Comparison of ENCODE assay signal across 26 mouse cellular contexts in genomic region chr10:43023454-43024194, GRCm38 (mm10).
DNase-seq lines count a peak whose midpoint lies in the region; ATAC-seq lines count a peak whose summit lies in the region.
"Had no signal": no experiment of that assay in that cellular context is flagged by ENCODE, and none has a peak within 500 bp of the region (broad histone marks: within the 10 kb centered on the region; RNA-seq: fewer than 3 reads in every experiment).

No protein-coding gene starts in this region.

- no peak overlapping the region for H3K4me3 ChIP-seq in forebrain, embryonic 14.5 days (ENCODE audit: low read depth, low read length)
- no peak overlapping the region for H3K4me3 ChIP-seq in forebrain, embryonic 10.5 days
- H3K4me3 ChIP-seq: embryonic facial prominence, embryonic 15.5 days; heart, embryonic 10.5 days; hindbrain, embryonic 10.5 days; megakaryocyte, embryonic 14.5 days; neural tube, embryonic 13.5 days had no signal

- H3K9me3 ChIP-seq in forebrain, embryonic 14.5 days (replicated peaks; ENCODE audit: control insufficient read depth, low read length) = no peaks in the 10 kb centered on the region
- no peaks in the 10 kb centered on the region for H3K9me3 ChIP-seq in forebrain, embryonic 10.5 days
- H3K9me3 ChIP-seq: embryonic facial prominence, embryonic 15.5 days; heart, embryonic 10.5 days; hindbrain, embryonic 10.5 days; megakaryocyte, embryonic 14.5 days; neural tube, embryonic 13.5 days had no signal

- H3K36me3 ChIP-seq in forebrain, embryonic 14.5 days (ENCODE audit: control insufficient read depth, insufficient read depth, low read length) = no peaks in the 10 kb centered on the region
- H3K36me3 ChIP-seq in forebrain, embryonic 10.5 days (replicated peaks) = peaks cover 14% of the 10 kb centered on the region; the same call in 1 of the 2 replicates
- H3K36me3 ChIP-seq: embryonic facial prominence, embryonic 15.5 days; heart, embryonic 10.5 days; neural tube, embryonic 13.5 days had no signal

- H3K27ac ChIP-seq in forebrain, embryonic 14.5 days (ENCODE audit: low read depth, low read length) = no peak overlapping the region
- no peak overlapping the region for H3K27ac ChIP-seq in forebrain, embryonic 10.5 days
- H3K27ac ChIP-seq: embryonic facial prominence, embryonic 15.5 days; heart, embryonic 10.5 days; hindbrain, embryonic 10.5 days; hindbrain, postnatal 0 days; kidney, postnatal 0 days; neural tube, embryonic 13.5 days had no signal

- H3K9ac ChIP-seq in forebrain, embryonic 14.5 days (ENCODE audit: low read length) = no peak overlapping the region
- H3K9ac ChIP-seq: embryonic facial prominence, embryonic 15.5 days; neural tube, embryonic 13.5 days had no signal

- peaks cover 24% of the 10 kb centered on the region for H3K4me1 ChIP-seq in forebrain, embryonic 14.5 days (ENCODE audit: control insufficient read depth, insufficient read depth, low read length)
- peaks cover 40% of the 10 kb centered on the region for H3K4me1 ChIP-seq in forebrain, embryonic 10.5 days

- H3K4me2 ChIP-seq in forebrain, embryonic 14.5 days (ENCODE audit: low read length) = no peak overlapping the region
- H3K4me2 ChIP-seq: embryonic facial prominence, embryonic 15.5 days; neural tube, embryonic 13.5 days had no signal

- 0 out of 2 replicates have a peak, but pooled peaks cover 14% of the 10 kb centered on the region for H3K27me3 ChIP-seq in forebrain, embryonic 14.5 days (replicated peaks; ENCODE audit: control insufficient read depth, insufficient read depth, low read length)
- peaks cover 73% of the 10 kb centered on the region for H3K27me3 ChIP-seq in forebrain, embryonic 10.5 days (ENCODE audit: poor library complexity, severe bottlenecking)

- 65% methylated on average over 10 of the region's 10 CpGs for WGBS in forebrain, embryonic 14.5 days
- 87% methylated on average over 10 of the region's 10 CpGs for WGBS in forebrain, embryonic 10.5 days

- peak; percentile 54; the same call in 1 of the 2 replicates for ATAC-seq in forebrain, embryonic 14.5 days
- ATAC-seq in megakaryocyte progenitor cell, adult 5-6 weeks (replicated peaks; ENCODE audit: poor library complexity) = no peak
- ATAC-seq: CD4-positive, CD25-positive, alpha-beta regulatory T cell, adult 4 months; hindbrain, postnatal 0 days; intestine, postnatal 0 days; lung, postnatal 0 days; Patski had no signal

- peak; percentile 79 for DNase-seq in forebrain, embryonic 14.5 days (ENCODE audit: low spot score)
- DNase-seq in forebrain, embryonic 10.5 days (ENCODE audit: extremely low spot score, low spot score) = no peak
- peak; percentile 59 for DNase-seq in layer of hippocampus, adult 9-11 months
- no peak for DNase-seq in layer of hippocampus, postnatal 25 days (ENCODE audit: extremely low spot score in 1 of 2, low spot score in 1 of 2)
- DNase-seq in fibroblast of lung, adult 2 months (ENCODE audit: low read depth) = peak; percentile 32
- peak; percentile 53 to 54 for DNase-seq in left cerebral cortex, postnatal 36 days (ENCODE audit: low spot score in 2 of 2)
- no peak for DNase-seq in urinary bladder, adult 18-20 months (ENCODE audit: low spot score in 2 of 2)
- DNase-seq: adrenal gland, adult 8-10 months; cerebellum, adult 18-20 months; cerebellum, postnatal 25 days; embryo, embryonic 11 days; liver; midbrain, embryonic 14.5 days; thymus, postnatal 36 days had no signal

- intact Hi-C loops in left cerebral cortex, postnatal 36 days (cut with DNase I) = no loop called here

Comparison
In these comparisons a context has a peak if more than half of its experiments do, and no peak if none do; other contexts are left out.
1. DNase-seq: peak in forebrain, embryonic 14.5 days (single experiment), layer of hippocampus, adult 9-11 months (single experiment), fibroblast of lung, adult 2 months (single experiment) and left cerebral cortex, postnatal 36 days (2 of 2); none in forebrain, embryonic 10.5 days (single experiment), layer of hippocampus, postnatal 25 days (0 of 2) and urinary bladder, adult 18-20 months (0 of 2).